Mouse (Mus musculus): ENCODE measurements around the gene Mt1.
"Not testable (repeated sequence)": the region's sequence is repeated elsewhere in the genome, so short reads cannot be mapped to it uniquely, and the experiment has no call there.

The Mt1 gene

DNA sequence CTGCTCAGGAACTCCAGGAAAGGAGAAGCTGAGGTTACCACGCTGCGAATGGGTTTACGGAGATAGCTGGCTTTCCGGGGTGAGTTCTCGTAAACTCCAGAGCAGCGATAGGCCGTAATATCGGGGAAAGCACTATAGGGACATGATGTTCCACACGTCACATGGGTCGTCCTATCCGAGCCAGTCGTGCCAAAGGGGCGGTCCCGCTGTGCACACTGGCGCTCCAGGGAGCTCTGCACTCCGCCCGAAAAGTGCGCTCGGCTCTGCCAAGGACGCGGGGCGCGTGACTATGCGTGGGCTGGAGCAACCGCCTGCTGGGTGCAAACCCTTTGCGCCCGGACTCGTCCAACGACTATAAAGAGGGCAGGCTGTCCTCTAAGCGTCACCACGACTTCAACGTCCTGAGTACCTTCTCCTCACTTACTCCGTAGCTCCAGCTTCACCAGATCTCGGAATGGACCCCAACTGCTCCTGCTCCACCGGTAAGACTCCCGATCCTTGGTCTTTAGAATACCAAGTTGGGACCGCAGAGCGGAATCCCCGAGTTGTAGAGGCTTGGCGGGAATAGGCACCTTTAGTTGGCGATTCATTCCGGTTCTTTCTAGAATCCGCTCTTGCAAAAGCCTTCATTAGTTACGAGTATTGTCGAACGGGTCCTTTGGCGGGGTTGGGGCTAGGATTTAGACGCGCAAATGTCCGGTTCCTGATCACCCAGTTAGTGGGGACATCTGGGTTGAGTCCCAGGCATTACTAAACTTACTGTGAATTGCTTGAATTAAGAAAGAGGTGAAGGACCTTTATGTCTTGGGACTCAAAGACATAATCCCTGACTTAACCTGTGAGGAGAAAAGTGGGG, at the start of gene Mt1:
Gene Mt1, plus strand, starts transcription at position 226 of the 856 bp plus-strand sequence.
- DNase-seq (ENCODE audit: low spot score), result peak; percentile 88

- DNase-seq (ENCODE audit: low spot score), result no peak
Measured at GRCm38 (mm10) chr8:94129133-94129789, 49.6 kb upstream of the Mt1 start.

GRCm38 (mm10) chr8:94130126-94130525, 48.8 kb upstream of the Mt1 start:
- no peak for DNase-seq (ENCODE audit: low spot score)

DNA sequence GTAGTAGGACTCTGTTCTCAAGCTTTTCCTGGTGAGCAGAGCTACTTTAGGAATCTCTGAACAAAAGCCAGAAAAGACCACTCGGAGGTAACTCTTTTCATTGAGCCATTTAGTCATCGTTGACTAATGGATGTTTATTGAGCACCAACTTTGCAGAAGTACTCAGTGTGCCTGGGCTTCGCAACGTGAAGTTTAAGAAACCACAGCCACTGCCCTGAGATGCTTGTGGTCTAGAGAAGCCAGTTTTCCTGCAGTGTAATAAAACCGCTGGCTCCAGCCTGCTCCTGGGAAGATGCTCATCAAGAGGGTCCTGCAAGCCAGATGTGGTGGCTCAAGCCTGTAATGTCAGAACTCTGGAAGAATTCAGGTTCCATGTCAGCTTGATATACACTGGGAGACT, 46.8 kb upstream of the Mt1 start:
- no peak for DNase-seq (ENCODE audit: low spot score)

DNA sequence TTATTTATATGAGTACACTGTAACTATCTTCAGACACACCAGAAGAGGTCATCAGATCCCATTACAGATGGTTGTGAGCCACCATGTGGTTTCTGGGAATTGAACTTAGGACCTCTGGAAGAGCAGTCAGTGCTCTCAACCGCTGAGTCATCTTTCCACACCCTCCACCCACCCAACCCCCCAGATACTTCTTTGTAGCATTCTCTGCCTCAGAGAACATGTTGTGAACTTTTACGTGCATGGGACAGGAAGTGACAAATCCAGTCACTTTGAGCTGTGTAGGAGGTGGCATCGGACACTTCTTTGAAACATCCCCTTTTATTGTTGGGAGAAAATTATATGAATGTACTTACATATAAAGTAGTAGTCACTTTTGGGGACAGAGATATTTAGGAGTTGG, 44.3 kb upstream of the Mt1 start:
- not testable (repeated sequence) for DNase-seq (ENCODE audit: low spot score)

DNA sequence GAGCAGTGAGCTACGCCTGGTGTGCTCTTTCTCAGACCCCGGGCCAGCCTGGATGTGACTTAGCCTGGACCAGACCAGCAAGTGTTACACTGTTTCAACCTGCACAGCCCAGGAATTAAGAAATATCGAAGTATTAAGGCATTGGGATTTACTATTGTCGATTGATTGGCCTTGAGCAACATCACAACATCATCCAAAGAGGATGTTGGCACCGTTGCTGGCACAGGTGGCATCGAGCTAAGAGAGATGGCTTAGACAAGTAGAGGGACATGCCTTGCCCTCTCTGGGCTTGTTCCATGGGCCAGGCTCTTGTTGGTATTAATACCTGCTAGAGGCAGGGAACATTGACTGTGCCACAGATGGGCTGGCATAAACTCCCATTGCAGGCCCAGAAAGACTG, 43.3 kb upstream of the Mt1 start:
- no peak for DNase-seq (ENCODE audit: low spot score)

DNA sequence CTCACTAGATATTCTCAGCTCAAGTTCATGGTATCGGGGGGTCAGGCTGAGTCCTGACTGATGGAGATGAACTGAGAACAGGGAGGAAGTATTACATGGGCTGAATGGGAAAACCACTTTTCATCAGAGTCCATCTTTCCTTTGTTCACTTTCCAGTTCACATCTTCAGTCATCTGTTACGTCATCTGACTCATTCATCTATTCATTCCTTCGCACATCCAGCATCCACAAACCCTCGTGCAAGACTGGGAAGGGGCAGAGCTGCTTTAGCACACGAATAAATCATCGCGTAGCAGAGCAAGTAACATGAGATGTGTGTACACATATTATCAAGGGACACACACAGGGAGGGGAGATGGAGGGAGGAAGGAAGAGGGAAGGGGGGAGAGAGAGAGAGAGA, 42.7 kb upstream of the Mt1 start:
- DNase-seq (ENCODE audit: low spot score), result no peak

DNA sequence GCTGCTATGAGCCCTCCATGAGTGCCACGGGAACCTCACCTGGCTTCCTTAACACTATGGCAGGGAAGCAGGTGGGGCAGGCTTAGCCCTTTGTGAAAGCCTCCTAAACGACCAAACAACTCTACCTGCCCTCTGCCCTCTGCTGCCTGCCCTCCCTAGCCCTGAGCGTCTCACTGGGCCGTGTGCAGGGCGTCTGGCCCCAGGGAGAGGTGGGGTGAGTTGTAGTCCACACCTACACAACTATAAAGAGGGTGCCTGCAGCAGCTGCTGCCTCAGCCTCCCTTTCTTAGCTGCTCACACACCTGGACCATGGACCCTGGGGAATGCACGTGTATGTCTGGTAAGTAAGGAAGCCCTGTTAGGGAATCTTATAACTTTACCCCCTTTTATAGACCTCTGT, 41.9 kb upstream of the Mt1 start, which contains the start of gene Mt4:
Gene Mt4, plus strand, starts transcription at position 265 of the 400 bp plus-strand sequence.
- DNase-seq (ENCODE audit: low spot score), result no peak

GRCm38 (mm10) chr8:94140266-94140795, 38.6 kb upstream of the Mt1 start:
- DNase-seq (ENCODE audit: low spot score), result no peak

GRCm38 (mm10) chr8:94148236-94148635, 30.6 kb upstream of the Mt1 start:
- DNase-seq (ENCODE audit: low spot score), result no peak

- no peak for DNase-seq (ENCODE audit: low spot score)
Measured at GRCm38 (mm10) chr8:94150925-94151324, 28.0 kb upstream of the Mt1 start.

GRCm38 (mm10) chr8:94152513-94153300, 26.2 kb upstream of the Mt1 start, which contains the start of gene Mt3:
Mt3 (plus strand) TSS chr8:94152607.
- DNase-seq (ENCODE audit: low spot score), result no peak

GRCm38 (mm10) chr8:94153451-94153850, 25.4 kb upstream of the Mt1 start:
- DNase-seq (ENCODE audit: low spot score), result no peak

DNA sequence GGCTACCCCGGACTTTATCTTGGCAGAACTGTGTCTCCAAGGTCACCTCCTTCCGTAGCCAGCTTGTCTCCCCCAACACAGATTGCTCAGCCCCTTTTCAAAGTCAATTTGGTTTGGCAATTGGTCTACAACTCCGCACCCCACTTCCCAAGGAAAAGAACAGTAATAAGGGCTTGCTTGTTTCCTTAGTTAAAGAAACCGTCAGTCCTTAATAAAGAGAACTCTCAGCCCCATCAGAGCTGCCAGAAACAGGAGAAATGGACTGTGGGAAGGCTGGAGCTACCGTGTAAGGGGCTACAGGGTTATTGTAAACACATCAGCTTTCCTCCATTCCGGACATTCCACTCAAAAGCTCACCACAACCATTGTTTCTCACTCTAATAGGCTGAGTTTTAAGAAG, 24.3 kb upstream of the Mt1 start:
- DNase-seq (ENCODE audit: low spot score), result no peak

DNA sequence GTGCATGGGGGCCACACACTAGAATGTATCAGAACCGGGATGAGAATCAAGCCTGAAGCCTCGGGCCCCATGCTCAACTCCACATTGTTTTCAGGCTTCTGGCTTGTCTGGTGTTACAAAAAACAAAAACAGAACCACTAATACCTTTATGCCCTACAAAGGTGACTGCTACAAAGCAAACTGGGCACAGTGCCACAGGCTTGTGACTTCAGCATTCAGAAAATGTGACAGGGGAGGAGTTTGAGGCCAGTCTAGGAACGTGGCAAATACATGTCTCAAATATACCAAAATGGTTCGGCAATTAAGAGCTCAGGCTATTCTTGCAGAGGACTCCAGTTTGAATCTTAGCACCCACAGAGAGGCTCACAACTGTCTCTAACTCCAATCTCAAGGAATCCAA, 22.8 kb upstream of the Mt1 start:
- DNase-seq (ENCODE audit: low spot score), result no peak

- not testable (repeated sequence) for DNase-seq (ENCODE audit: low spot score)
Measured at GRCm38 (mm10) chr8:94165772-94166171, 13.1 kb upstream of the Mt1 start.

- peak; percentile 86 for DNase-seq (ENCODE audit: low spot score)
Measured at GRCm38 (mm10) chr8:94167244-94167643, 11.6 kb upstream of the Mt1 start.

DNA sequence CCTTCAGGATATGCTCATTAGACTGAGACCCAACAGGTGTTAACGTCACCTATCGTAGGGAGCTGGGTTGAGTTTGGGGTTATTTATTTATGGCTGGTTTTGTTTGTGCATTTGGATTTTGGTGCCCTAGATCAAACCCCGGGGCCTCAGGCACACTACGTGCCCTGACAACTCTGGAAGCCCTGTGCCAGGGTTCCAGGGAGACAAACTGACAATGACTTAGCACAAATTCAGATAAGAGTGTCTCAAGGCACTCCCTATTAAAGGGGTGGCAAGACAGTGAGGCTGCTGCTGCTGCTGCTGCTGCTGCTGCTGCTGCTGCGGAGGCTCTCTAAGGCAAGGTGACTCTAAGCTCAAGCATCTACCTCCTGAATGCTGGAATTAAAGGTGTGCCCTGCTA, 9.3 kb upstream of the Mt1 start:
- no peak for DNase-seq (ENCODE audit: low spot score)

DNA sequence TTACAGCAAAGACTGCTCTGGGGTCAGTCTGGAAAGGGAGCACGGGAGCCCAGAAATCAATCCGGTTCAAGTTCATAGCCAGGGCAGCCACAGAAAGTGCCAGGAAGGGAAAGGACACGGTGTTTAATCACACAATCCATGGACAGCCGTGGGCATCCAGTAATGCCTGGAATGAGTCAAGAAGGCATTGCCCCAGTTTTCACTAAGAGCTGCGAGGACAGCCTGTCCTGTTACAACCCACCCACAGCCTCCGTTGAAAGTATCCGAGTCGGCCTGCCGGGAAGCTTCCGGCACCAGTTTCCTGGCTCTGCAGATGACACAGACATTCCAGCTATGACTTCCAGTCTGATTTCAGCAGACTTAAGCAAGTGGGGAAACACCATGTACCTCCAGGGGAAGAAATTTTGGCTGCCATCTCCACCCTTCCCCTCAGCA, 7.5 kb upstream of the Mt1 start:
- DNase-seq (ENCODE audit: low spot score), result no peak

GRCm38 (mm10) chr8:94172075-94172808, 6.6 kb upstream of the Mt1 start, which contains the start of gene Mt2:
Mt2 (plus strand) TSS chr8:94172664.
- DNase-seq (ENCODE audit: low spot score), result peak; percentile 51
